Mouse (Mus musculus): ENCODE results near the gene Ttc7b. TPM values are rescaled to one million over a fixed set of nuclear protein-coding genes. Genes with fewer than 3 reads are reported as not detected.

Ttc7b gene
- polyA plus RNA-seq, 1 experiment, result 7.1 TPM

DNA sequence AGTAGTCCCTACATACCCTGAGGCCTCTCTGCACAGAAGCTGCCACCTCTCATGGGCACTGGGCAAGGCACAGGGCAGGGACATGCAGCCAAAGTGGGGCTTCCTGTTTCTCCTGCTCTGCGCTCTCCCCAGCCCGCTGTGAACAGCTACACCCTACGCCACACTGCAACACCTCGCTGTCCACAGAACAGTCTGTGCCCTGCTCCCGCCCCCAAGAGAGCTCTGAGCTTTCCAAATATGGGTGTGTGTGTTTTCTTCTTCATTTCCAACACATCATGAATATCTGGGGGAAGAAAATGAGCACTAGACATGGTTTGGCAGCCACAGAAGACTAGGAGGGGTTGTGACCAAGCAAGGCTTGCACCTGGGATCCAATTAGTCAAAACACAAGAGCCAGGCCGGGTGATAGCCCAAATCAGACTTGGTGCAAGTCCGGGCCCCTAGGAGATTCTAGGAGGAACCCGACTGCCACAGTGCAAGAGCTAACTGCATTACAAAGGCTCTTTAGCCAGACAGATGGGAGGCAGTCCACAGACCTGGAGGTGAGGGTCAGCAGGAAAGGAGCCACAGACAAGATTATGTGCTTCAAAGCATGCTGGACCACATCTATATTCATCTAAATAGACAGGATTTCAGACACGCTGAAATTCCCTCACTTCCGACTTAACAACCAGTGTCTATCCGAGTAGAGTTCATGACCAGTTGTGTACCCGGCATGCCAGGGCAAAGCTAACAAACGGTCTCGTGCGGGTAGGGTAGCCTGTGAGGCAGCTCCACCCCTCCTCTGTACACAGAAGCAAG lies 39.8 kb downstream of the Ttc7b start:
- TF ChIP-seq POLR2A (IDR thresholded peaks at IDR 0.05; ENCODE audit: control insufficient read depth, low read depth, low read length), result no peak; the same call in 1 of the 2 replicates
- TF ChIP-seq CTCF (IDR thresholded peaks at IDR 0.05; ENCODE audit: control insufficient read depth, insufficient read depth, insufficient replicate concordance, low read depth, low read length), result no peak
- Histone ChIP-seq H3K36me3 (ENCODE audit: control insufficient read depth, insufficient read depth, low read length) (no peaks in the 10 kb centered on the region), H3K27ac (ENCODE audit: control insufficient read depth, insufficient read depth, low read depth, low read length) (peak overlapping the region; percentile 54)

DNA sequence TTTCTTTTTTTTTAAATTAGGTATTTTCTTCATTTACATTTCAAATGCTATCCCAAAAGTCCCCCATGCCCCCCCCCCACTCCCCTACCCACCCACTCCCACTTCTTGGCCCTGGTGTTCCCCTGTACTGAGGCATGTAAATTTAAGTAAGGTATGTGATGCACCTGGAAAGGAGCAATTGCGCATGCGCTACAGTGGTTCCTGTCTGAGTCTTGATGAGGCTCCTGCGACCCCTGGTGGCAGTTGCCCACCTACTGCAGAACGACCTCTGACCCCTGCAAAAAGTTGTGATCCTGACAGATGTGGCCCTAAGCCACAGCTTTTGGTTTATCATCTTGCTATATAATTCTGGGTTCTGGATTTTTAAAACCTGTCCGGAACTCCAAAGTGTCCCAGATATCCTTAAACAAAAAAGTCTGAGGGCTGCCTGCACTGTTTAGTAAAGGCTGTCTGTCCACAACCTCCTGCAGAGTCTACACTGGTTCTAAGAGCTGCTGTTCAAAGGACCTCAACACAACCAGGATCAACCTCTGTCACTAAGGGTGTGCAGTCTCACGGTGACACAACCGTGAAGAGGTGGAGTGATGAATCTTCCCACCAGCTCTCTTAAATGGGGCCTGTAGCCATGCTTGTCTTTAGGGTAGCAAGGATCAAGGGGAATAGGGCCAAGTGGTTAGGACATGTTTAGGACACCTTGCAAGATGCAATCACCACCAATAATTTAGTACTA lies 40.6 kb downstream of the Ttc7b start:
- no peaks in the 10 kb centered on the region for H3K27me3 ChIP-seq (ENCODE audit: control insufficient read depth, insufficient read depth, low read length)
- TF ChIP-seq POLR2A (IDR thresholded peaks at IDR 0.05; ENCODE audit: control insufficient read depth, low read depth, low read length) (no peak), CTCF (IDR thresholded peaks at IDR 0.05; ENCODE audit: control insufficient read depth, insufficient read depth, insufficient replicate concordance, low read depth, low read length) (peak; percentile 44; the same call in 1 of the 2 replicates)

More for the DNA sequence above, 39.8 kb downstream of the Ttc7b start:
- H3K27me3 ChIP-seq (ENCODE audit: control insufficient read depth, insufficient read depth, low read length), result no peaks in the 10 kb centered on the region
- no peaks in the 10 kb centered on the region; the same call in 1 of the 2 replicates for H3K4me1 ChIP-seq (ENCODE audit: control insufficient read depth, insufficient read depth, low read length)
- H3K4me3 ChIP-seq (ENCODE audit: control insufficient read depth, low read depth, low read length), result no peak overlapping the region

DNA sequence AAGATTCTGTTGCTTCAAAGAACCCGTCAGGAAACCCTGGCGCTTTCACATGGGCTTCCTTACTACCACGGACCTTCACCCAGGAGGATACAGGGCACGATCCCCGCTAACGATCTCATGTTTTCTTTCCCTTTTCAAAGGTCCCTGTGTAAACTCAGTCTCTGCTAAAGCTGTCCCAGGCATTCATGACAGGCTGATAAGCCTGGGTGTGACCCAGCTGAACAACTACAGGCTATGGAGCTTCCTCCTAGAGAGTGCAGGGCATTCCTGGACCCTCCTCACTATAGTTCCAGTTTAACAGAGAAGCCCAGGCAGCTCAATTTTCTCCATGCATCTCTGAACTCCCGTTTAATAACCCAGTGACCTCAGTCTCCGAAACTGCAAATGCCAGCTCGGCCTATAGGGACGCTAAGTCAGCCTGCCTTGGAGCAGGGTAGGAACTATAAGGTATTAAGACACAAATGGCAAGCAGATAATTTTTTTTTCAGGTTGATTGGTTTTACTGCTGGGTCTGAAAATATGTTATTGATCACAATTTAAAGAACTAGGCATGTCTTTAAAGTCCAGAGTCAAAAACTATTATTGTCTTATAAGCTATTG lies 41.3 kb downstream of the Ttc7b start:
- Histone ChIP-seq H3K4me3 (ENCODE audit: control insufficient read depth, low read depth, low read length) (no peak overlapping the region), H3K36me3 (ENCODE audit: control insufficient read depth, insufficient read depth, low read length) (no peaks in the 10 kb centered on the region), H3K27ac (ENCODE audit: control insufficient read depth, insufficient read depth, low read depth, low read length) (no peak overlapping the region), H3K4me1 (ENCODE audit: control insufficient read depth, insufficient read depth, low read length) (no peaks in the 10 kb centered on the region; the same call in 1 of the 2 replicates), H3K27me3 (ENCODE audit: control insufficient read depth, insufficient read depth, low read length) (no peaks in the 10 kb centered on the region)
- no peak for TF ChIP-seq POLR2A (IDR thresholded peaks at IDR 0.05; ENCODE audit: control insufficient read depth, low read depth, low read length)
- TF ChIP-seq CTCF (IDR thresholded peaks at IDR 0.05; ENCODE audit: control insufficient read depth, insufficient read depth, insufficient replicate concordance, low read depth, low read length), result no peak

More for the DNA sequence above, 40.6 kb downstream of the Ttc7b start:
- no peaks in the 10 kb centered on the region; the same call in 1 of the 2 replicates for H3K4me1 ChIP-seq (ENCODE audit: control insufficient read depth, insufficient read depth, low read length)
- no peak overlapping the region for H3K4me3 ChIP-seq (ENCODE audit: control insufficient read depth, low read depth, low read length)
- H3K27ac ChIP-seq (ENCODE audit: control insufficient read depth, insufficient read depth, low read depth, low read length), result peak overlapping the region; percentile 54; the same call in 1 of the 2 replicates
- H3K36me3 ChIP-seq (ENCODE audit: control insufficient read depth, insufficient read depth, low read length), result no peaks in the 10 kb centered on the region

DNA sequence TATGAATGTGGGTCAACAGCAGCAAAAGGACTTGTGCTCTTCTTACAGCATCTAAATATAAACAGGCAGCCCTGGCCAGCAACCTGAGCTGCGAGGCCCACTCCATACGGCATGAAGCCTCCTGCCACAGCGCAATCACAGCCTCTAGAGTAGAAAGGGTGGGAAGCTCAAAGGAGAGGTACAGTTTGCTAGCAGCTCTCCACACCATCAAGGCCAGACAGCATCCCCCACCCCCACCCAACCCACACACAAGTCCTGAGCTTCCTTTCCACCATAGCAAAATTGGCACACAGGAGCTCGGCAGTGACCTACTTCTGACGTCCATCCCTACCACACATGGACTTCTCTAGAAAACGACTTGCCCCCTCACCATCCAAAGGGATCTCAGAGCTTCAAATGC lies 42.0 kb downstream of the Ttc7b start:
- no peaks in the 10 kb centered on the region for H3K27me3 ChIP-seq (ENCODE audit: control insufficient read depth, insufficient read depth, low read length)

DNA sequence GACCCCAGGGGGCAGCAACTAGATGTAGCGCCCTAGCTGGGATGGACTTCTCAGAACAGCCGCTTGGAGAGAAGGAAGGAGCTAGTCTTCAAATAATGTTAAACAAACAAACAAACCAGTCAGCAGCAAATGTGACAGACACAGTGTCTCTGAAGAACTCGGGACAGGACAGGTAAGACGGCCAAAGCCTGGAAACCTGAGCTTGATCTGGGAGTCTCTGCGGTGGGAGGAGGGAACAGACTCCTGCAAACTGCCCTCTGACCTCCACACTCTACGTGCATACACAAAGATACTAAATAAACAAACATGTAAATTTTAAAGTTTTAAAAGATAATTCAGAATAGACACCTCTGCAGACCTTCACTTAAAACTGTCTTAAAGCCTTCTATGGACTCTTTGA lies 42.5 kb downstream of the Ttc7b start:
- no peaks in the 10 kb centered on the region for H3K27me3 ChIP-seq (ENCODE audit: control insufficient read depth, insufficient read depth, low read length)
- no peaks in the 10 kb centered on the region for H3K36me3 ChIP-seq (ENCODE audit: control insufficient read depth, insufficient read depth, low read length)
- no peak overlapping the region for H3K4me3 ChIP-seq (ENCODE audit: control insufficient read depth, low read depth, low read length)
- no peak overlapping the region for H3K27ac ChIP-seq (ENCODE audit: control insufficient read depth, insufficient read depth, low read depth, low read length)
- H3K4me1 ChIP-seq (ENCODE audit: control insufficient read depth, insufficient read depth, low read length), result no peaks in the 10 kb centered on the region; the same call in 1 of the 2 replicates
- no peak for TF ChIP-seq POLR2A (IDR thresholded peaks at IDR 0.05; ENCODE audit: control insufficient read depth, low read depth, low read length)
- TF ChIP-seq CTCF (IDR thresholded peaks at IDR 0.05; ENCODE audit: control insufficient read depth, insufficient read depth, insufficient replicate concordance, low read depth, low read length), result no peak

More for the DNA sequence above, 42.0 kb downstream of the Ttc7b start:
- Histone ChIP-seq H3K4me1 (ENCODE audit: control insufficient read depth, insufficient read depth, low read length) (no peaks in the 10 kb centered on the region; the same call in 1 of the 2 replicates), H3K27ac (ENCODE audit: control insufficient read depth, insufficient read depth, low read depth, low read length) (no peak overlapping the region), H3K4me3 (ENCODE audit: control insufficient read depth, low read depth, low read length) (no peak overlapping the region), H3K36me3 (ENCODE audit: control insufficient read depth, insufficient read depth, low read length) (no peaks in the 10 kb centered on the region)
- TF ChIP-seq CTCF (IDR thresholded peaks at IDR 0.05; ENCODE audit: control insufficient read depth, insufficient read depth, insufficient replicate concordance, low read depth, low read length) (no peak), POLR2A (IDR thresholded peaks at IDR 0.05; ENCODE audit: control insufficient read depth, low read depth, low read length) (no peak)

DNA sequence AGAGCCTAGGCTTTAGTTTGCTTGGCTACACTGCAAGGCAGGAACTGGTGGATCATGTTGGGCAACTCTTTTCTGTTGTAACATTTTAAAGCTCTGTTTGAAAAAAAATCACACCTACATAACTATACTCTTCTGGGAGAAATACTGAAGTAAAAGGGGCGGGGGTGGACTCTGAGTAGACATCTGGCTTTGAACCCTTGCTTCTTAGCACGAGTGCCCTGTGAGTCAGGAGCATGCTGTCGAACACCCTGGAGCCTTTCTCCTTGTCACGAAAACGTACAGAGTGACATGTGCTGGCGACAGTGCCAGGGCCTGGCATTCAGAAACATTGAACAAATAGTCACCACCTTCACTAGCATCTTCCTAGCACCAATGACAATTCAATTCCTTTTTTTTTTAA lies 43.2 kb downstream of the Ttc7b start:
- Histone ChIP-seq H3K4me1 (ENCODE audit: control insufficient read depth, insufficient read depth, low read length) (no peaks in the 10 kb centered on the region; the same call in 1 of the 2 replicates), H3K36me3 (ENCODE audit: control insufficient read depth, insufficient read depth, low read length) (no peaks in the 10 kb centered on the region), H3K4me3 (ENCODE audit: control insufficient read depth, low read depth, low read length) (no peak overlapping the region), H3K27ac (ENCODE audit: control insufficient read depth, insufficient read depth, low read depth, low read length) (no peak overlapping the region), H3K27me3 (ENCODE audit: control insufficient read depth, insufficient read depth, low read length) (no peaks in the 10 kb centered on the region)
- TF ChIP-seq CTCF (IDR thresholded peaks at IDR 0.05; ENCODE audit: control insufficient read depth, insufficient read depth, insufficient replicate concordance, low read depth, low read length) (no peak), POLR2A (IDR thresholded peaks at IDR 0.05; ENCODE audit: control insufficient read depth, low read depth, low read length) (no peak)

DNA sequence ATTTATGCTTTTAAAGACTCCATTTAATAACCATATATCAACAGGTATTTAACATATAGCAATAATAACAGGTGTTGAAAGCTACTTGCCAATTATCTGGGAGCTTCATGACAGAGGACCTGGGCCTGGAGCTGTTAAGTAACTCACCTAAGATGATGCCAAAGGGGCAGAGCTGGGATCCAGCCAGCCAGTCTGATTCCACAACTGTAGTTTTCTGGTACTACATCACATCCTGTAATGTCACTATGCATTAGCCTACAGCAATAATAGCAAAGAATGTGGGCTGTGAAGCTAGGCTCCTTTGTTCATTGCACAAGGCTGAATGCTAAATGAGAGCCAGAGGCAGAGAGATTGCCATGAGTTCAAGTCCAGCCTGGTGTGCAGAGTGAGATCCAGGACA lies 44.3 kb downstream of the Ttc7b start:
- Histone ChIP-seq H3K4me3 (ENCODE audit: control insufficient read depth, low read depth, low read length) (no peak overlapping the region), H3K27ac (ENCODE audit: control insufficient read depth, insufficient read depth, low read depth, low read length) (no peak overlapping the region; the same call in 1 of the 2 replicates), H3K36me3 (ENCODE audit: control insufficient read depth, insufficient read depth, low read length) (no peaks in the 10 kb centered on the region), H3K27me3 (ENCODE audit: control insufficient read depth, insufficient read depth, low read length) (no peaks in the 10 kb centered on the region), H3K4me1 (ENCODE audit: control insufficient read depth, insufficient read depth, low read length) (no peaks in the 10 kb centered on the region)
- no peak for TF ChIP-seq CTCF (IDR thresholded peaks at IDR 0.05; ENCODE audit: control insufficient read depth, insufficient read depth, insufficient replicate concordance, low read depth, low read length)
- no peak for TF ChIP-seq POLR2A (IDR thresholded peaks at IDR 0.05; ENCODE audit: control insufficient read depth, low read depth, low read length)
